Mouse (Mus musculus) testis, adult 2 months (tissue): Measurements from ENCODE around the gene Nfatc3. TPM values are rescaled to one million over a fixed set of nuclear protein-coding genes. Genes with fewer than 3 reads are reported as not detected.

Experiments used
- H3K27ac ChIP-seq: fragments of 200-500 bp; 2 replicates; pipeline ENCODE4 v1.5.1; 2012; ENCODE audit warnings: low read depth, low read length; ENCODE audit not compliant: control insufficient read depth, insufficient read depth
- H3K27me3 ChIP-seq: fragments of 200-500 bp; 2 replicates; pipeline ENCODE4 v1.6.1; 2012; ENCODE audit warnings: mild to moderate bottlenecking, low read length, moderate library complexity; ENCODE audit not compliant: control insufficient read depth, insufficient read depth
- H3K36me3 ChIP-seq: fragments of 200-500 bp; 2 replicates; pipeline ENCODE4 v1.6.1; 2012; ENCODE audit warnings: mild to moderate bottlenecking, low read length; ENCODE audit not compliant: control insufficient read depth, insufficient read depth
- H3K4me1 ChIP-seq: fragments of 200-500 bp; 2 replicates; pipeline ENCODE4 v1.6.1; 2012; ENCODE audit warnings: low read length; ENCODE audit not compliant: control insufficient read depth, insufficient read depth
- H3K4me3 ChIP-seq: fragments of 200-500 bp; 2 replicates; pipeline ENCODE4 v1.5.1; 2012; ENCODE audit warnings: low read depth, mild to moderate bottlenecking, low read length, moderate library complexity, mixed read lengths; ENCODE audit not compliant: control insufficient read depth
- CTCF ChIP-seq: fragments of 200-500 bp; IDR thresholded peaks from 2 replicates; pipeline ENCODE4 v1.5.1; 2012; ENCODE audit warnings: low read depth, mild to moderate bottlenecking, inconsistent platforms, low read length, moderate library complexity; ENCODE audit not compliant: control insufficient read depth, insufficient read depth, insufficient replicate concordance
- POLR2A ChIP-seq: fragments of 200-500 bp; IDR thresholded peaks from 2 replicates; pipeline ENCODE4 v1.6.1; 2012; ENCODE audit warnings: low read depth, mild to moderate bottlenecking, inconsistent platforms, low read length, moderate library complexity; ENCODE audit not compliant: control insufficient read depth
- polyA plus RNA-seq: library from polyadenylated mRNA; depleted of rRNA; stranded (reverse); fragments of >200 nt; gene quantifications from 2 replicates; pipeline ENCODE4 v1.2.3, GENCODE M21; 2012

The Nfatc3 gene
- polyA plus RNA-seq, 1 experiment = 11.9 TPM

GRCm38 (mm10) chr8:106060521-106060920 is 1.9 kb downstream of the Nfatc3 start:
- H3K4me3 ChIP-seq = no peak overlapping the region
- no peaks in the 10 kb centered on the region for H3K27me3 ChIP-seq
- H3K4me1 ChIP-seq = peaks cover 17% of the 10 kb centered on the region
- no peak overlapping the region for H3K27ac ChIP-seq
- TF ChIP-seq CTCF (no peak), POLR2A (no peak)
- H3K36me3 ChIP-seq = no peaks in the 10 kb centered on the region

DNA sequence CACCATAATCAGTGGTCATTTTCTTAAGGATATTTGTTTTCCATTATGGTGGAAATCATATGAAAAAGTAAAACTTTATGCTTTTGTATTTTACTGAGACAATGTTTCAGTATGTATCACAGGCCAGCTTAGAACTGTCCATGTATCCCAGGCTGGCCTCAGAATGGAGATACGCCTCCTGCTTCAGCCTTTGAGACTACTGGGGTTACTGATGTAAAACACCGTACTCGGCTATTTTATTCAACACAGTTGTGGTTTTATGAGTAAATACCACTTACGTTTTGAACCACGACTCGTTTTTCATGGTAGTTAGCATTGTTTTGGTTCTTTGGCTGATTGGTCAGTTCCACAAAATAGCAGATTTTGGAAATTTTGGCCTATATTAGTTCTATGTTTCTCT is 3.0 kb downstream of the Nfatc3 start:
- no peaks in the 10 kb centered on the region for H3K27me3 ChIP-seq
- H3K4me1 ChIP-seq = peaks cover 17% of the 10 kb centered on the region
- H3K27ac ChIP-seq = no peak overlapping the region
- TF ChIP-seq POLR2A (no peak), CTCF (no peak)
- no peaks in the 10 kb centered on the region for H3K36me3 ChIP-seq
- H3K4me3 ChIP-seq = no peak overlapping the region

DNA sequence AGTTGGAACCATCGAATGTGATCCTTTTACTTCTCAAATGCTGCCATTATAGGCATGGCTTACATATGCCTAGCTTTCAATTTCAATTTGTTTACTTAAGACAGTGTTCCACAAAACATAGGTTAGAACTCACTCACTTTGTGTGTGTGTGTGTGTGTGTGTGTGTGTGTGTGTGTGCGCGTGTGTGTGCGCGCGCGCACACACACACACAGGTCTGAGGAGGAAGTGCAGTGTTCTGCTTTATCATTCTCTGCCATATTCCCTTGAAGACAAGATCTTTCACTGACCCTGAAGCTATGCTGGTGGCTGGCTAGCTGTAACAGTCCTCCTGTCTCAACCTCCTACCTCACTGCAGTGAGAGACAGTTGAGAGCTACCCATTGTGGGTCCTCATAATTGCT is 4.4 kb downstream of the Nfatc3 start:
- Histone ChIP-seq H3K4me1 (peaks cover 17% of the 10 kb centered on the region), H3K27ac (no peak overlapping the region), H3K4me3 (no peak overlapping the region), H3K36me3 (no peaks in the 10 kb centered on the region), H3K27me3 (no peaks in the 10 kb centered on the region)
- TF ChIP-seq CTCF = no peak
- TF ChIP-seq POLR2A = no peak

- H3K4me1 ChIP-seq = 0 out of 2 replicates have a peak, but pooled peaks cover 3% of the 10 kb centered on the region
- no peaks in the 10 kb centered on the region for H3K27me3 ChIP-seq
- H3K36me3 ChIP-seq = no peaks in the 10 kb centered on the region
- H3K27ac ChIP-seq = no peak overlapping the region
- TF ChIP-seq POLR2A (no peak), CTCF (no peak)
- no peak overlapping the region for H3K4me3 ChIP-seq
Observed at GRCm38 (mm10) chr8:106066721-106067120, 8.1 kb downstream of the Nfatc3 start.

- Histone ChIP-seq H3K27me3 (no peaks in the 10 kb centered on the region), H3K27ac (no peak overlapping the region), H3K36me3 (no peaks in the 10 kb centered on the region), H3K4me1 (no peaks in the 10 kb centered on the region), H3K4me3 (no peak overlapping the region)
- TF ChIP-seq CTCF (no peak), POLR2A (no peak)
Observed at GRCm38 (mm10) chr8:106069565-106069964, 10.9 kb downstream of the Nfatc3 start.

DNA sequence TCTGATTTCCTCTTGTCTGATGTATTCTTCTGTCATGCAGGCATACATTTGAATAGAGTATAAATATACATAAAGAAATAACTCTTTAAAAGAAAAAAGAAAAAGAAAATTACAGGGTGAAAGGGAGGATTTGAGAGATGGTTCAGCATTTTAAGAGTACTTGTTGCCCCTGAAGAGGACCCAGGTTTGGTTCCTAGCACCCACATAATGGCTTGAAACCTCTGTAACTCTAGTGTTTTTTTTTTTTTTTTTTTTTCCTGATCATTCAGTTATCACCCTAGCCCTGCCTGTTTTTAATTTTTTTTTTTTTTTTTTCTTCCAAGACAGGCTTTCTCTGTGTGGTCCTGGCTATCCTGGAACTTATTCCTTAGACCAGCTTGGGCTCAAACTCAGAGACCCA is 13.5 kb downstream of the Nfatc3 start:
- Histone ChIP-seq H3K4me3 (no peak overlapping the region), H3K27me3 (no peaks in the 10 kb centered on the region), H3K4me1 (peaks cover 4% of the 10 kb centered on the region; the same call in 1 of the 2 replicates), H3K36me3 (no peaks in the 10 kb centered on the region), H3K27ac (no peak overlapping the region)
- TF ChIP-seq POLR2A (no peak), CTCF (no peak)

DNA sequence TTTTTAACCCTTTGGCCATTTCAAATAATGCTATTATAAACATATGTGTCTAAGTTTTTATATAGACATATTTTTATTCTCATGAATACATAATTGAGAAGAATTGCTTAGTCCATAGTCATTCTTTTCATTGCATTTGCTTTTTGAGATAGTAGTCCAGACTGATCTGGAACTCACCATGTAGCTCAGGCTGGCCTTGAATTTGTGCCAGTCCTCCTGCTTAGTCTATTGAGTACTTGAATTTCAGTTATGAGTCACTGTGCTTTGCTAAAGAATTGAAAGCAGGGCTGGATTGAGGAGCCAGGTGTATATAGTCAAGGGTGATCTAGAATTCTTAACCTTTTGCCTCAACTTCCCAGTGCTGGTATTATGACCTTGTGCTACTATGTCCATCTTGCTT is 15.6 kb downstream of the Nfatc3 start:
- no peak overlapping the region for H3K27ac ChIP-seq
- TF ChIP-seq CTCF = no peak
- no peak for TF ChIP-seq POLR2A
- H3K4me3 ChIP-seq = no peak overlapping the region
- H3K36me3 ChIP-seq = no peaks in the 10 kb centered on the region
- H3K27me3 ChIP-seq = no peaks in the 10 kb centered on the region
- peaks cover 4% of the 10 kb centered on the region; the same call in 1 of the 2 replicates for H3K4me1 ChIP-seq

- H3K36me3 ChIP-seq = no peaks in the 10 kb centered on the region
- H3K4me1 ChIP-seq = peaks cover 4% of the 10 kb centered on the region; the same call in 1 of the 2 replicates
- no peak overlapping the region for H3K4me3 ChIP-seq
- TF ChIP-seq POLR2A (no peak), CTCF (no peak)
- no peaks in the 10 kb centered on the region for H3K27me3 ChIP-seq
- H3K27ac ChIP-seq = no peak overlapping the region
Observed at GRCm38 (mm10) chr8:106074659-106075058, 16.0 kb downstream of the Nfatc3 start.
